Mouse (Mus musculus) midbrain, postnatal 0 days (tissue): ENCODE measurements around the gene Moap1. TPM values are rescaled to one million over a fixed set of nuclear protein-coding genes. Genes with fewer than 3 reads are reported as not detected.

Source experiments
- ATAC-seq: fragments of 200-750 bp; cut with Nextera tagmentation; 2 replicates; pipeline ENCODE4 v1.8.0; 2017; ENCODE audit warnings: moderate number of reproducible peaks, mild to moderate bottlenecking, moderate TSS enrichment, moderate library complexity; ENCODE audit not compliant: low FRiP score
- DNase-seq: peaks from one replicate; pipeline ENCODE4 v3.0.0-alpha.2; 2015; ENCODE audit warnings: low spot score
- H3K27ac ChIP-seq: fragments of 300-500 bp; sonication (generic); 2 replicates; pipeline ENCODE4 v1.5.1; 2014; ENCODE audit warnings: low read depth, mild to moderate bottlenecking, low read length, mixed read lengths
- H3K27me3 ChIP-seq: fragments of 300-500 bp; sonication (generic); 2 replicates; pipeline ENCODE4 v1.6.1; 2014; ENCODE audit warnings: low read length, control low read depth, mixed read lengths; ENCODE audit not compliant: insufficient read depth
- H3K36me3 ChIP-seq: fragments of 300-500 bp; sonication (generic); 2 replicates; pipeline ENCODE4 v1.6.1; 2014; ENCODE audit warnings: low read length, control low read depth, mixed read lengths; ENCODE audit not compliant: insufficient read depth
- H3K4me1 ChIP-seq: fragments of 300-500 bp; sonication (generic); 2 replicates; pipeline ENCODE4 v1.6.1; 2014; ENCODE audit warnings: mild to moderate bottlenecking, control low read depth, antibody characterized with exemption, low read length, mixed read lengths; ENCODE audit not compliant: insufficient read depth
- H3K4me2 ChIP-seq: fragments of 300-500 bp; sonication (generic); 2 replicates; pipeline ENCODE4 v1.6.1; 2014; ENCODE audit warnings: low read depth, mild to moderate bottlenecking, low read length, mixed read lengths; ENCODE audit not compliant: poor library complexity, severe bottlenecking
- H3K4me3 ChIP-seq: fragments of 300-500 bp; sonication (generic); 2 replicates; pipeline ENCODE4 v1.5.1; 2014; ENCODE audit warnings: low read depth, mild to moderate bottlenecking, low read length, moderate library complexity
- H3K9ac ChIP-seq: fragments of 300-500 bp; sonication (generic); replicated peaks from 2 replicates; pipeline ENCODE4 v1.6.1; 2014; ENCODE audit warnings: mild to moderate bottlenecking, low read length, moderate library complexity, mixed read lengths; ENCODE audit not compliant: poor library complexity, severe bottlenecking
- H3K9me3 ChIP-seq: fragments of 300-500 bp; sonication (generic); 2 replicates; pipeline ENCODE4 v1.6.1; 2016; ENCODE audit warnings: low read length, control low read depth
- CTCF ChIP-seq: IDR thresholded peaks from 2 replicates; pipeline ENCODE4 v1.5.1; 2016; ENCODE audit warnings: antibody characterized with exemption, mild to moderate bottlenecking
- WGBS: fragments of 180-500 bp; shearing (Covaris S2); extraction: QIAGEN DNeasy Blood & Tissue Kit; methylation state at CpG from one replicate; pipeline ENCODE4 v1.1.7; 2014; 5-methylcytosine and 5-hydroxymethylcytosine counted together
- polyA plus RNA-seq: library from polyadenylated mRNA; unstranded; fragments of >200 nt; fragmentation: Nextera tagmentation; extraction: Ambion mirVana; gene quantifications from 2 replicates; pipeline ENCODE4 v1.2.1, GENCODE M21; 2015
- total RNA-seq: library from RNA; depleted of rRNA; stranded (reverse); fragments of >200 nt; gene quantifications from 2 replicates; pipeline ENCODE4 v1.2.3, GENCODE M21; 2014

Moap1 gene
- total and polyA plus RNA-seq, 2 experiments from 2014 or later = 20.9 to 71.8 TPM

- peak overlapping the region; percentile 44; the same call in 1 of the 2 replicates for H3K9ac ChIP-seq
- no peak for ATAC-seq
- peak overlapping the region; percentile 86 for H3K4me2 ChIP-seq
- no peaks in the 10 kb centered on the region for H3K36me3 ChIP-seq
- peaks cover 25% of the 10 kb centered on the region; the same call in 1 of the 2 replicates for H3K4me1 ChIP-seq
- peak overlapping the region; percentile 57; the same call in 1 of the 2 replicates for H3K27ac ChIP-seq
- H3K9me3 ChIP-seq = no peaks in the 10 kb centered on the region
- H3K27me3 ChIP-seq = no peaks in the 10 kb centered on the region
- 4% methylated on average over 4 of the region's 4 CpGs for WGBS
- TF ChIP-seq CTCF = peak; percentile 62
- H3K4me3 ChIP-seq = peak overlapping the region; percentile 74
- DNase-seq = peak; percentile 63
Observed at GRCm38 (mm10) chr12:102703111-102703412, 40.4 kb downstream of the Moap1 start.

- peaks cover 25% of the 10 kb centered on the region; the same call in 1 of the 2 replicates for H3K4me1 ChIP-seq
- TF ChIP-seq CTCF = peak; percentile 85
- H3K27ac ChIP-seq = peak overlapping the region; percentile 57; the same call in 1 of the 2 replicates
- peak overlapping the region; percentile 29; the same call in 1 of the 2 replicates for H3K9ac ChIP-seq
- peak; percentile 88 for DNase-seq
- H3K9me3 ChIP-seq = no peaks in the 10 kb centered on the region
- peak overlapping the region; percentile 74 for H3K4me3 ChIP-seq
- H3K27me3 ChIP-seq = no peaks in the 10 kb centered on the region
- no peaks in the 10 kb centered on the region for H3K36me3 ChIP-seq
- H3K4me2 ChIP-seq = peak overlapping the region; percentile 86
- ATAC-seq = no peak
- 3% methylated on average over 15 of the region's 15 CpGs for WGBS
Observed at GRCm38 (mm10) chr12:102702356-102703110, 40.9 kb downstream of the Moap1 start.

- H3K27me3 ChIP-seq = no peaks in the 10 kb centered on the region
- H3K4me3 ChIP-seq = peak overlapping the region; percentile 74; the same call in 1 of the 2 replicates
- peak overlapping the region; percentile 86 for H3K4me2 ChIP-seq
- WGBS = 91% methylated on average over 5 of the region's 5 CpGs
- H3K4me1 ChIP-seq = peaks cover 25% of the 10 kb centered on the region; the same call in 1 of the 2 replicates
- DNase-seq = no peak
- H3K9ac ChIP-seq = no peak overlapping the region
- H3K27ac ChIP-seq = peak overlapping the region; percentile 57; the same call in 1 of the 2 replicates
- ATAC-seq = no peak
- no peaks in the 10 kb centered on the region for H3K36me3 ChIP-seq
- TF ChIP-seq CTCF = no peak
- H3K9me3 ChIP-seq = no peaks in the 10 kb centered on the region
Observed at GRCm38 (mm10) chr12:102701691-102702207, 41.7 kb downstream of the Moap1 start.

- 0 out of 2 replicates have a peak overlapping the region, but pooled peaks have one; percentile 14 for H3K27ac ChIP-seq
- TF ChIP-seq CTCF = no peak; the same call in 1 of the 2 replicates
- H3K4me1 ChIP-seq = peaks cover 23% of the 10 kb centered on the region; the same call in 1 of the 2 replicates
- no peaks in the 10 kb centered on the region for H3K27me3 ChIP-seq
- H3K9me3 ChIP-seq = no peaks in the 10 kb centered on the region
- no peak overlapping the region for H3K9ac ChIP-seq
- DNase-seq (no peak), ATAC-seq (no peak)
- 61% methylated on average over 12 of the region's 12 CpGs for WGBS
- no peaks in the 10 kb centered on the region for H3K36me3 ChIP-seq
- no peak overlapping the region for H3K4me2 ChIP-seq
- H3K4me3 ChIP-seq = no peak overlapping the region
Observed at GRCm38 (mm10) chr12:102700453-102700852, 43.0 kb downstream of the Moap1 start.

GRCm38 (mm10) chr12:102699156-102699555, 44.3 kb downstream of the Moap1 start:
- DNase-seq (no peak), ATAC-seq (no peak)
- no peak for TF ChIP-seq CTCF
- peaks cover 24% of the 10 kb centered on the region; the same call in 1 of the 2 replicates for H3K4me1 ChIP-seq
- H3K4me3 ChIP-seq = no peak overlapping the region
- no peak overlapping the region for H3K27ac ChIP-seq
- no peak overlapping the region for H3K4me2 ChIP-seq
- H3K27me3 ChIP-seq = no peaks in the 10 kb centered on the region
- WGBS = 42% methylated on average over 1 of the region's 1 CpGs
- H3K9me3 ChIP-seq = no peaks in the 10 kb centered on the region
- H3K36me3 ChIP-seq = no peaks in the 10 kb centered on the region
- H3K9ac ChIP-seq = no peak overlapping the region

- ATAC-seq (no peak), DNase-seq (no peak)
- H3K4me3 ChIP-seq = no peak overlapping the region
- WGBS = 11% methylated on average over 1 of the region's 1 CpGs
- no peaks in the 10 kb centered on the region for H3K27me3 ChIP-seq
- H3K4me1 ChIP-seq = peaks cover 24% of the 10 kb centered on the region; the same call in 1 of the 2 replicates
- no peaks in the 10 kb centered on the region for H3K36me3 ChIP-seq
- H3K4me2 ChIP-seq = no peak overlapping the region
- no peak overlapping the region for H3K9ac ChIP-seq
- TF ChIP-seq CTCF = no peak
- no peak overlapping the region for H3K27ac ChIP-seq
- H3K9me3 ChIP-seq = no peaks in the 10 kb centered on the region
Observed at GRCm38 (mm10) chr12:102698089-102698684, 45.3 kb downstream of the Moap1 start.
